Mouse (Mus musculus) liver, embryonic 13.5 days (tissue): Measurements from ENCODE around the gene Ermp1. TPM values are rescaled to one million over a fixed set of nuclear protein-coding genes. Genes with fewer than 3 reads are reported as not detected.

Experiments used
- ATAC-seq: fragments of 200-750 bp; cut with Nextera tagmentation; 2 replicates; pipeline ENCODE4 v1.8.0; 2017; ENCODE audit warnings: low read depth, mild to moderate bottlenecking, moderate number of reproducible peaks, moderate library complexity
- DNase-seq: peaks from one replicate; pipeline ENCODE4 v3.0.0; 2022
- H3K27ac ChIP-seq: fragments of 300-500 bp; sonication (generic); 2 replicates; pipeline ENCODE4 v1.5.1; 2015; ENCODE audit warnings: moderate library complexity, mild to moderate bottlenecking, inconsistent platforms
- H3K27me3 ChIP-seq: fragments of 300-500 bp; sonication (generic); 2 replicates; pipeline ENCODE4 v1.6.1; 2015; ENCODE audit warnings: mild to moderate bottlenecking, inconsistent platforms
- H3K36me3 ChIP-seq: fragments of 300-500 bp; sonication (generic); 2 replicates; pipeline ENCODE4 v1.6.1; 2015; ENCODE audit warnings: mild to moderate bottlenecking, inconsistent platforms
- H3K4me1 ChIP-seq: fragments of 300-500 bp; sonication (generic); replicated peaks from 2 replicates; pipeline ENCODE4 v1.6.1; 2015; ENCODE audit warnings: inconsistent platforms
- H3K4me2 ChIP-seq: fragments of 300-500 bp; sonication (generic); 2 replicates; pipeline ENCODE4 v1.6.1; 2015; ENCODE audit warnings: inconsistent platforms, mild to moderate bottlenecking, moderate library complexity
- H3K4me3 ChIP-seq: fragments of 300-500 bp; sonication (generic); replicated peaks from 2 replicates; pipeline ENCODE4 v1.5.1; 2015; ENCODE audit warnings: mild to moderate bottlenecking, inconsistent platforms
- H3K9ac ChIP-seq: fragments of 300-500 bp; sonication (generic); 2 replicates; pipeline ENCODE4 v1.6.1; 2015; ENCODE audit warnings: mild to moderate bottlenecking, inconsistent platforms
- H3K9me3 ChIP-seq: fragments of 300-500 bp; sonication (generic); replicated peaks from 2 replicates; pipeline ENCODE4 v1.6.1; 2016; ENCODE audit warnings: inconsistent platforms
- WGBS: fragments of 180-500 bp; shearing (Covaris S2); methylation state at CpG from one replicate; pipeline ENCODE4 v1.1.7; 2015; ENCODE audit not compliant: insufficient replicate concordance; 5-methylcytosine and 5-hydroxymethylcytosine counted together
- polyA plus RNA-seq: library from polyadenylated mRNA; unstranded; fragments of >200 nt; fragmentation: Nextera tagmentation; extraction: Ambion mirVana; gene quantifications from 2 replicates; pipeline ENCODE4 v1.2.1, GENCODE M21; 2015

The Ermp1 gene
- polyA plus RNA-seq, 1 experiment from 2014 or later = 9.0 TPM

GRCm38 (mm10) chr19:29674946-29675345 is 26.7 kb upstream of the Ermp1 start:
- 84% methylated on average over 7 of the region's 7 CpGs for WGBS

GRCm38 (mm10) chr19:29672660-29673059 is 24.4 kb upstream of the Ermp1 start:
- 88% methylated on average over 13 of the region's 13 CpGs for WGBS
- Histone ChIP-seq H3K4me2 (no peak overlapping the region), H3K4me1 (no peaks in the 10 kb centered on the region; the same call in 1 of the 2 replicates), H3K36me3 (no peaks in the 10 kb centered on the region), H3K9me3 (no peaks in the 10 kb centered on the region), H3K27ac (no peak overlapping the region), H3K27me3 (no peaks in the 10 kb centered on the region), H3K4me3 (no peak overlapping the region), H3K9ac (no peak overlapping the region)
- DNase-seq (no peak), ATAC-seq (no peak)

More at GRCm38 (mm10) chr19:29674946-29675345, 26.7 kb upstream of the Ermp1 start:
- ATAC-seq (no peak), DNase-seq (no peak)
- H3K9ac ChIP-seq = no peak overlapping the region
- no peaks in the 10 kb centered on the region; the same call in 1 of the 2 replicates for H3K4me1 ChIP-seq
- H3K36me3 ChIP-seq = no peaks in the 10 kb centered on the region
- no peak overlapping the region for H3K4me3 ChIP-seq
- no peak overlapping the region for H3K27ac ChIP-seq
- no peaks in the 10 kb centered on the region for H3K27me3 ChIP-seq
- H3K4me2 ChIP-seq = no peak overlapping the region
- no peaks in the 10 kb centered on the region for H3K9me3 ChIP-seq

- no peak overlapping the region for H3K9ac ChIP-seq
- no peak overlapping the region for H3K27ac ChIP-seq
- DNase-seq (no peak), ATAC-seq (no peak)
- H3K27me3 ChIP-seq = no peaks in the 10 kb centered on the region
- no peak overlapping the region for H3K4me2 ChIP-seq
- no peaks in the 10 kb centered on the region for H3K9me3 ChIP-seq
- 78% methylated on average over 2 of the region's 2 CpGs for WGBS
- no peaks in the 10 kb centered on the region for H3K36me3 ChIP-seq
- no peak overlapping the region for H3K4me3 ChIP-seq
- H3K4me1 ChIP-seq = peaks cover 10% of the 10 kb centered on the region
These were observed 22.9 kb upstream of the Ermp1 start for GRCm38 (mm10) chr19:29671160-29671559.

GRCm38 (mm10) chr19:29670247-29670646 is 22.0 kb upstream of the Ermp1 start:
- H3K9me3 ChIP-seq = no peaks in the 10 kb centered on the region
- no peak overlapping the region for H3K9ac ChIP-seq
- no peak overlapping the region for H3K4me2 ChIP-seq
- H3K4me3 ChIP-seq = no peak overlapping the region
- H3K27ac ChIP-seq = no peak overlapping the region
- WGBS = 82% methylated on average over 6 of the region's 6 CpGs
- no peaks in the 10 kb centered on the region for H3K27me3 ChIP-seq
- no peak for ATAC-seq
- peaks cover 10% of the 10 kb centered on the region for H3K4me1 ChIP-seq
- no peaks in the 10 kb centered on the region for H3K36me3 ChIP-seq
- DNase-seq = no peak

GRCm38 (mm10) chr19:29668135-29668534 is 19.9 kb upstream of the Ermp1 start:
- Histone ChIP-seq H3K9ac (no peak overlapping the region), H3K4me3 (no peak overlapping the region), H3K27ac (no peak overlapping the region), H3K9me3 (no peaks in the 10 kb centered on the region), H3K4me2 (no peak overlapping the region), H3K4me1 (peaks cover 10% of the 10 kb centered on the region), H3K27me3 (no peaks in the 10 kb centered on the region), H3K36me3 (no peaks in the 10 kb centered on the region)
- DNase-seq (no peak), ATAC-seq (no peak)
- 63% methylated on average over 7 of the region's 7 CpGs for WGBS

- H3K4me3 ChIP-seq = no peak overlapping the region
- H3K4me1 ChIP-seq = peaks cover 10% of the 10 kb centered on the region
- H3K9ac ChIP-seq = no peak overlapping the region
- WGBS = 55% methylated on average over 5 of the region's 5 CpGs
- no peaks in the 10 kb centered on the region for H3K27me3 ChIP-seq
- ATAC-seq (no peak; the same call in 1 of the 2 replicates), DNase-seq (no peak)
- no peak overlapping the region for H3K4me2 ChIP-seq
- H3K27ac ChIP-seq = no peak overlapping the region
- H3K36me3 ChIP-seq = no peaks in the 10 kb centered on the region
- H3K9me3 ChIP-seq = no peaks in the 10 kb centered on the region
These were observed 18.9 kb upstream of the Ermp1 start for GRCm38 (mm10) chr19:29666965-29667594.

- WGBS = 43% methylated on average over 4 of the region's 4 CpGs
- ATAC-seq (no peak), DNase-seq (no peak)
- H3K9ac ChIP-seq = no peak overlapping the region
- no peaks in the 10 kb centered on the region for H3K9me3 ChIP-seq
- no peak overlapping the region for H3K27ac ChIP-seq
- H3K27me3 ChIP-seq = no peaks in the 10 kb centered on the region
- no peaks in the 10 kb centered on the region for H3K36me3 ChIP-seq
- no peak overlapping the region for H3K4me3 ChIP-seq
- no peak overlapping the region for H3K4me2 ChIP-seq
- peaks cover 10% of the 10 kb centered on the region for H3K4me1 ChIP-seq
These were observed 17.9 kb upstream of the Ermp1 start for GRCm38 (mm10) chr19:29666164-29666563.

GRCm38 (mm10) chr19:29664934-29665333 is 16.7 kb upstream of the Ermp1 start:
- no peaks in the 10 kb centered on the region for H3K9me3 ChIP-seq
- H3K27ac ChIP-seq = no peak overlapping the region
- H3K4me2 ChIP-seq = no peak overlapping the region
- 67% methylated on average over 5 of the region's 5 CpGs for WGBS
- no peak overlapping the region for H3K9ac ChIP-seq
- no peak overlapping the region for H3K4me3 ChIP-seq
- H3K27me3 ChIP-seq = no peaks in the 10 kb centered on the region
- ATAC-seq (no peak), DNase-seq (no peak)
- H3K36me3 ChIP-seq = no peaks in the 10 kb centered on the region
- H3K4me1 ChIP-seq = peaks cover 10% of the 10 kb centered on the region

GRCm38 (mm10) chr19:29663780-29664179 is 15.6 kb upstream of the Ermp1 start:
- 67% methylated on average over 8 of the region's 8 CpGs for WGBS
- no peak overlapping the region for H3K4me2 ChIP-seq
- ATAC-seq (no peak), DNase-seq (no peak)
- H3K9ac ChIP-seq = no peak overlapping the region
- H3K4me3 ChIP-seq = no peak overlapping the region
- H3K27ac ChIP-seq = no peak overlapping the region
- no peaks in the 10 kb centered on the region for H3K9me3 ChIP-seq
- no peaks in the 10 kb centered on the region for H3K36me3 ChIP-seq
- peaks cover 10% of the 10 kb centered on the region for H3K4me1 ChIP-seq
- H3K27me3 ChIP-seq = no peaks in the 10 kb centered on the region

- WGBS = 63% methylated on average over 6 of the region's 6 CpGs
- H3K27me3 ChIP-seq = no peaks in the 10 kb centered on the region
- no peaks in the 10 kb centered on the region for H3K36me3 ChIP-seq
- DNase-seq (no peak), ATAC-seq (no peak)
- no peak overlapping the region for H3K4me3 ChIP-seq
- no peak overlapping the region for H3K27ac ChIP-seq
- peaks cover 5% of the 10 kb centered on the region; the same call in 1 of the 2 replicates for H3K4me1 ChIP-seq
- no peak overlapping the region for H3K4me2 ChIP-seq
- no peak overlapping the region for H3K9ac ChIP-seq
- no peaks in the 10 kb centered on the region for H3K9me3 ChIP-seq
These were observed 13.9 kb upstream of the Ermp1 start for GRCm38 (mm10) chr19:29661974-29662580.

GRCm38 (mm10) chr19:29660835-29661764 is 12.9 kb upstream of the Ermp1 start:
- DNase-seq = no peak
- Histone ChIP-seq H3K4me2 (no peak overlapping the region), H3K27me3 (no peaks in the 10 kb centered on the region), H3K9me3 (no peaks in the 10 kb centered on the region), H3K4me3 (no peak overlapping the region), H3K4me1 (no peaks in the 10 kb centered on the region; the same call in 1 of the 2 replicates), H3K9ac (no peak overlapping the region), H3K27ac (no peak overlapping the region), H3K36me3 (no peaks in the 10 kb centered on the region)
- no peak for ATAC-seq
- WGBS = 44% methylated on average over 10 of the region's 10 CpGs
